Mouse (Mus musculus) testis, adult 2 months (tissue): ENCODE measurements around the gene Prelid1. TPM values are rescaled to one million over a fixed set of nuclear protein-coding genes. Genes with fewer than 3 reads are reported as not detected.

Experiments used
- H3K27ac ChIP-seq: fragments of 200-500 bp; 2 replicates; pipeline ENCODE4 v1.5.1; 2012; ENCODE audit warnings: low read depth, low read length; ENCODE audit not compliant: control insufficient read depth, insufficient read depth
- H3K27me3 ChIP-seq: fragments of 200-500 bp; 2 replicates; pipeline ENCODE4 v1.6.1; 2012; ENCODE audit warnings: mild to moderate bottlenecking, low read length, moderate library complexity; ENCODE audit not compliant: control insufficient read depth, insufficient read depth
- H3K36me3 ChIP-seq: fragments of 200-500 bp; 2 replicates; pipeline ENCODE4 v1.6.1; 2012; ENCODE audit warnings: mild to moderate bottlenecking, low read length; ENCODE audit not compliant: control insufficient read depth, insufficient read depth
- H3K4me1 ChIP-seq: fragments of 200-500 bp; 2 replicates; pipeline ENCODE4 v1.6.1; 2012; ENCODE audit warnings: low read length; ENCODE audit not compliant: control insufficient read depth, insufficient read depth
- H3K4me3 ChIP-seq: fragments of 200-500 bp; 2 replicates; pipeline ENCODE4 v1.5.1; 2012; ENCODE audit warnings: low read depth, mild to moderate bottlenecking, low read length, moderate library complexity, mixed read lengths; ENCODE audit not compliant: control insufficient read depth
- CTCF ChIP-seq: fragments of 200-500 bp; IDR thresholded peaks from 2 replicates; pipeline ENCODE4 v1.5.1; 2012; ENCODE audit warnings: low read depth, mild to moderate bottlenecking, inconsistent platforms, low read length, moderate library complexity; ENCODE audit not compliant: control insufficient read depth, insufficient read depth, insufficient replicate concordance
- POLR2A ChIP-seq: fragments of 200-500 bp; IDR thresholded peaks from 2 replicates; pipeline ENCODE4 v1.6.1; 2012; ENCODE audit warnings: low read depth, mild to moderate bottlenecking, inconsistent platforms, low read length, moderate library complexity; ENCODE audit not compliant: control insufficient read depth
- polyA plus RNA-seq: library from polyadenylated mRNA; depleted of rRNA; stranded (reverse); fragments of >200 nt; gene quantifications from 2 replicates; pipeline ENCODE4 v1.2.3, GENCODE M21; 2012

Gene Prelid1
- polyA plus RNA-seq, 1 experiment = 32.7 TPM

DNA sequence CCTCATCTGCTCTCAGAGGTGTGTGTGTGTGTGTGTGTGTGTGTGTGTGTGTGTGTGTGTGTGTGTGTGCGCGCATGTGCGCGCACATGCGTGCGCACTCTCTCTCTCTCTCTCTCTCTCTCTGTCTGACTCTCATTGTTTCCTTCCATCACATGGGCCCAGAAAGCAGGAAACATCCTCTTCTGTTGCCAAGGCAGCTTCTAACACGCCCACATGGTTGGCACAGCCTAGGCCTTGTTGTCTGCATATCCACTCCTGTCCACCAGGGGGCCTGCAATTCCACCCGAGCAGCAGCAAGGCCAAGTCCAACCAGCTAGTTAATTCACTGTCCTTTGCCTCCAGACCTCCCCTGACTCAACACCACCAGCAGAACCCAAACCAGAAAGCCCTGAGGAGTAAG is 7.3 kb downstream of the Prelid1 start:
- H3K36me3 ChIP-seq = no peaks in the 10 kb centered on the region
- no peak overlapping the region for H3K4me3 ChIP-seq
- no peaks in the 10 kb centered on the region for H3K27me3 ChIP-seq
- H3K27ac ChIP-seq = no peak overlapping the region
- H3K4me1 ChIP-seq = peaks cover 14% of the 10 kb centered on the region
- TF ChIP-seq POLR2A (no peak), CTCF (peak; percentile 92; the same call in 1 of the 2 replicates)

DNA sequence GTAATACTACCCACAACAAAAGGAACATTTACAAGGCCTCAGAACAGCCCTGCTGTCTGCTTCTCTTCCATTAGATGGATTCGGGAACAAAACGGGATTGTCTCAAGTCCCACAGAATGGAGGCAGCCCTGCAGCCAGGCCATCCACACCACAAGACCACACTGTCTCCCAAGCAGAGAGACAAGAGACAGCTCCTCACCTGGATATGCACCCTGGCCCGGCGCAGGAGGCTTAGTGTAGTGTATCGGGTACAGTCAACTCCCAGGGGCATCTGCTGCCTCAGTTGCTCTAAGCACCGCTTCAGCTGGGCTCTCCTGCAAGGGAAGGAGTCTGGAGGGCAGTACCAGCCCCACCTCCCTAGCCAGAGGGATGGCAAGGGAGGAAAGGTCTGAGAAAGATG is 7.9 kb downstream of the Prelid1 start:
- no peak overlapping the region for H3K27ac ChIP-seq
- H3K27me3 ChIP-seq = no peaks in the 10 kb centered on the region
- H3K4me1 ChIP-seq = peaks cover 14% of the 10 kb centered on the region
- H3K36me3 ChIP-seq = no peaks in the 10 kb centered on the region
- no peak overlapping the region for H3K4me3 ChIP-seq
- no peak for TF ChIP-seq POLR2A
- TF ChIP-seq CTCF = no peak

DNA sequence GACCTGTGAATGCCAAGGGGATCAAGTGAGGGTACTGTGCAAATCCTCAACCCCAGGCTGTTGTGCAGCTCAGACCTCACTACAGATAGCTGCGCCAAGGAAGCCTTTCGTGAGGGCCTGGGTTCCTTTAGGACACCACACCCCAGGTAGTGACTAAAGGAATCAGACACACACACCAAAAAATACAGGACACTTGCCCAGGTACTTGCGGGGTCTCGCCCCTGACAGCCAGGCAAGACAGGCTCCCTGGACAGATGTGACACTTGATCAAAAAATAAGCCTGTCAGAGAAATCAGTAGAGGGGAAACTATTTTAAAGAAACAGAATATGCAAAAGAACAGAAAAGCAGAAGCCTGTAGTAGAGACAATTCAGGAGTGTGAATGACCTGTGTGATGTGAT is 8.3 kb downstream of the Prelid1 start:
- TF ChIP-seq CTCF (no peak), POLR2A (no peak)
- no peak overlapping the region for H3K4me3 ChIP-seq
- no peaks in the 10 kb centered on the region for H3K36me3 ChIP-seq
- H3K4me1 ChIP-seq = peaks cover 14% of the 10 kb centered on the region
- no peaks in the 10 kb centered on the region for H3K27me3 ChIP-seq
- H3K27ac ChIP-seq = no peak overlapping the region

DNA sequence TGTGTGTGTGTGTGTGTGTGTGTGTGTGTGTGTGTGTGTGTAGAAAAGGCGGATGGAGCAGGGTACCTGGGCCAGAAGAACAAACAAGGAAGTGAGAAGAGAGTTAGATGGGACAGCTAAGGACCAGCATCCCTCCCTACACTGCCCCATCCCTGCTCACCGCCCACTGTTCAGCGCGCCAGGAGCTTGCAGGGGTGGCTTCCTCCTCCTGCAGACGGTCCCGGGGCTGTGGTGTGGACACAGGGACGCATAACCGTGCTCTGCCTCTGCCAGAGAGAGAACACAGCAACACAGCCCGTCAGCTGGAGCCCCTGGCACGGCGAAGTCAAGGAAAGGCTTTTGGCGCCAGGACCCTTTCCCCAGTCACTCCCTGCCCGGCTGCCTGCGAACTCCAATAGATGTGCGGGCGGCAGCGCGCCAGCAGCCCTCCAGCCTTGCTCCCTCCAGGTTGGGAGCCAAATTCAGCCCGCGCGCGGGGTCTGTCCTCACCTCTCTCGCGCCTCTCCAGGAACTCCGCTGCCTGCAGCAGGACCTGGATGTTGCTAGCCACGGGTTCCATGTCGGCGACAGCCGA is 8.9 kb downstream of the Prelid1 start:
- Histone ChIP-seq H3K4me1 (peaks cover 14% of the 10 kb centered on the region), H3K27ac (no peak overlapping the region), H3K36me3 (no peaks in the 10 kb centered on the region), H3K27me3 (no peaks in the 10 kb centered on the region), H3K4me3 (peak overlapping the region; percentile 72)
- TF ChIP-seq CTCF (no peak), POLR2A (no peak)

DNA sequence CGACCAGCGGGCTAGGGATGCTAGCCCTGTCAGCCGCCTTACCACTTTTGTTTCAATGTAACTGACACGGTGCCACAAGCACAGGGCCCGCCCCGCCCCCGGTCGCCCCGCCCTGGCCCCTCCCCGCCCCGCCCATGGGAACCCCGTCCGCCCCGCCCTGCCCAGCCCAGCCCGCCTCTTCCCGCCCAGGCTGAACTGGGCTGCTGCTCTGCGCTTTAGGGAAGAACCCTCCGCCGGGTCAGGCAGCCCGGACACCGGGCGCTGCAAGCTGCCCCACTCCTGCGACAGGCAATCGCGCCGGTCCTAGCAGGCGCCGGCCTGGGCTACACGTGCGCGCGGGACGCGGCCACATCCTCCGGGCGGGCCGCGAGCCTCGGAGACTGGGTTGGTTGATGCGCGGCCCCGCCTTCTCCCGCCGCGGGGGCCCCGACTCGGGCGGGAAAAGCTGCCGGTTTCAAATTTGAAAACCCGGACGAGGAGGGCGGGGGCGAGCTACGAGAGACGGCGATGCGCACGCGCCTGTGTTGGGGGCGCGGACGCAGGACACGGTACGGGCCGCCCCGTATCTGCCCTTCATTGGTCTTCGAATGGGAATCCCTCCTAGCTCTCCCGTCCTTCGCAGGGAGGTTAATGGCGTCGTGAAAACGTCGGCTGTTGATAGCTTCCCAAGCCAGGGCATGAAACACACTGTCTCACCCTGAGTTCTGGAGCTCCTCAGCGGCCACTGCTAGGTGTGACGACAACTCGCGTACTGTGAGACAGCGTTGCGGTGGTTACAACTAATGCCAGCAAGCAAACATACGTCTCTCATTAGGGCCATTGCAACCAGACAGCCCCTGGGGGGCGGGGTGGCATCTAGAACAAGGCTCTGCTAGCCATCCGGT is 9.6 kb downstream of the Prelid1 start, which contains the start of gene Mxd3:
Gene Mxd3, minus strand, starts transcription at position 141 of the 884 bp plus-strand sequence.
- no peak; the same call in 1 of the 2 replicates for TF ChIP-seq POLR2A
- no peak for TF ChIP-seq CTCF
- H3K27ac ChIP-seq = peak within 1 kb of the TSS; percentile 23
- H3K27me3 ChIP-seq = no peaks in the 10 kb centered on the region
- H3K4me1 ChIP-seq = peaks cover 14% of the 10 kb centered on the region
- H3K4me3 ChIP-seq = peak within 1 kb of the TSS; percentile 88
- H3K36me3 ChIP-seq = no peaks in the 10 kb centered on the region

DNA sequence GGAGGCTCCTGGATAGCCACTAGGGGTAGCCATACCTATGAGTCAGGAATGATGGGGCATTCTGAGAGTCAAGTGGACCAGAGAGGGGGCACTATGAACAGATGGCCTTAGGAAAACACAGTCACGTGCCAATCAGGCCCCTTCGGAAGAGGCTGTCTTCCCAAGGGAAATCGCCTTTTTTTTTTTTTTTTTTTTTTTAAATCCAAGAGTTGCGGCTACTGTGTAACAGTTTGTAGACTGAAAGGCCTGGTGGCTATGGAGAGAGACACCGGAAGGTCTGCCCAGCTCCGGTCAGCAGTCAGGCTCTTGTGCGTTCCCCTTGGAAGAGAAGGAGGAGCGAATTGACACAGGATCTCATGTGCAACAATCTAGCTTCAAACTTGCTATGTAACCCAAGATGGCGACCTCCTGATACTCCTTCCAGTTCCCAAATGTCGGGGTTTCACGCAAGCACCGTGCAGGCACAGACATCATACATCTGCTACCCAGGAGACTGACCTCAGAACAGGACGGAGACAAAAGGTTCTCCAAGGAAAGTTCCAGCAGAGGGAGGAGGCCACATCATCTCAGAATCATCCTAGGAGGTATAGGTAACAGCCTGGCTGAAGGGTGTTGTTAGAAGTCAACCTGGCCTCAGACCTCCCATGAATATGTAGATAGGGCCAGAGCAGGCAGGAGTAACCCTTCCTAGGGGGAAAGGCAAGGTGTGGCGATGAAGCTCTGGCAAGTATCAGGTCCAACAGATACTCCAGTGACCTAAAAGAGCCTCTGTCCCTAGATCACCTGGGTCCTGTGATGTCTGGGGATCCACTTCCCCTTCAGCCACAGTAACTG is 10.5 kb downstream of the Prelid1 start:
- no peaks in the 10 kb centered on the region for H3K27me3 ChIP-seq
- H3K4me1 ChIP-seq = peaks cover 14% of the 10 kb centered on the region
- TF ChIP-seq CTCF (no peak; the same call in 1 of the 2 replicates), POLR2A (no peak)
- H3K27ac ChIP-seq = no peak overlapping the region; the same call in 1 of the 2 replicates
- H3K36me3 ChIP-seq = no peaks in the 10 kb centered on the region
- peak overlapping the region; percentile 88 for H3K4me3 ChIP-seq
